Mouse (Mus musculus) liver, adult 2 months (tissue): ENCODE results near the gene Tmc7. TPM values are rescaled to one million over a fixed set of nuclear protein-coding genes. Genes with fewer than 3 reads are reported as not detected.

Experiments
- DNase-seq: peaks from one replicate; pipeline ENCODE4 v3.0.0-alpha.2; 2011; ENCODE audit warnings: low read depth, low spot score; ENCODE audit errors: extremely low read depth
- H3K27ac ChIP-seq: fragments of 200-500 bp; replicated peaks from 2 replicates; pipeline ENCODE4 v1.5.1; 2012; ENCODE audit warnings: low read depth, mild to moderate bottlenecking, control low read depth, inconsistent platforms, low read length; ENCODE audit not compliant: insufficient read depth
- H3K27me3 ChIP-seq: fragments of 200-500 bp; 2 replicates; pipeline ENCODE4 v1.6.1; 2012; ENCODE audit warnings: mild to moderate bottlenecking, moderate library complexity, low read length, inconsistent platforms; ENCODE audit not compliant: control insufficient read depth, insufficient read depth
- H3K36me3 ChIP-seq: fragments of 200-500 bp; 2 replicates; pipeline ENCODE4 v1.6.1; 2012; ENCODE audit warnings: low read length, inconsistent platforms; ENCODE audit not compliant: control insufficient read depth, insufficient read depth
- H3K4me1 ChIP-seq: fragments of 200-500 bp; 2 replicates; pipeline ENCODE4 v1.6.1; 2011; ENCODE audit warnings: low read length; ENCODE audit not compliant: control insufficient read depth, insufficient read depth
- H3K4me3 ChIP-seq: fragments of 200-500 bp; 2 replicates; pipeline ENCODE4 v1.5.1; 2011; ENCODE audit warnings: low read depth, mild to moderate bottlenecking, control low read depth, low read length, moderate library complexity; ENCODE audit not compliant: insufficient read depth
- H3K79me2 ChIP-seq: fragments of 200-500 bp; 2 replicates; pipeline ENCODE4 v1.6.1; 2012; ENCODE audit warnings: inconsistent platforms, mild to moderate bottlenecking, low read length, moderate library complexity; ENCODE audit not compliant: control insufficient read depth, insufficient read depth
- H3K9ac ChIP-seq: fragments of 200-500 bp; 2 replicates; pipeline ENCODE4 v1.6.1; 2012; ENCODE audit warnings: low read depth, mild to moderate bottlenecking, control low read depth, inconsistent platforms, low read length
- CTCF ChIP-seq: fragments of 200-500 bp; IDR thresholded peaks from 2 replicates; pipeline ENCODE4 v1.5.1; 2011; ENCODE audit warnings: low read depth, low read length, control low read depth
- POLR2A ChIP-seq: fragments of 200-500 bp; IDR thresholded peaks from 2 replicates; pipeline ENCODE4 v1.6.1; 2011; ENCODE audit warnings: low read length, control low read depth; ENCODE audit not compliant: insufficient read depth; ENCODE audit errors: extremely low read depth
- WGBS: fragments of 180-500 bp; shearing (Covaris S2); methylation state at CpG from one replicate; pipeline ENCODE4 v1.1.7; 2018; 5-methylcytosine and 5-hydroxymethylcytosine counted together
- polyA plus RNA-seq: library from polyadenylated mRNA; depleted of rRNA; stranded (reverse); fragments of >200 nt; gene quantifications from 2 replicates; pipeline ENCODE4 v1.2.3, GENCODE M21; 2012
- total RNA-seq: library from RNA; depleted of rRNA; stranded (reverse); fragments of >200 nt; gene quantifications from 2 replicates; pipeline ENCODE4 v1.2.3, GENCODE M21; 2014

Tmc7 gene
- total and polyA plus RNA-seq, 2 experiments = 0.33 to 1.9 TPM

DNA sequence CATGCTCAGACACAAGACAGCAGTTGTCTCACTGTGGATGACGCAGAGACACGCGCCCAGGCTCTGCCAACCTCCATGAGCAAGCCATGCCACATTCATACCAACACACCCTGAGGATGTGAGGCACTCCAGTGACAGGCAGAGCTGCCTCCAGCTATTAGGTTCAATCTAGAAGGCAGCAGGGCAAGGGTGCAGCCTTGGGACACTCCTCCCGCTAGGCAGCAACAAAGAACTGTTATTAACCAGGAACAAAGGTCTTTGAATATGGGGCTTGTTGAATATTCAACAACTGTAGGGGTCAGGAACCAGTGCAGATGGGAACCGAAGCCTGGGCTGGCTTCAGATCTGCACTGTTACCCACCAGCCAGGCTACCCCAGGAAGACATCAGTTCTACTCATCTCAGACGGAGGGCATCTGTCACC is 15.4 kb downstream of the Tmc7 start:
- Histone ChIP-seq H3K27ac (no peak overlapping the region), H3K9ac (no peak overlapping the region), H3K79me2 (no peaks in the 10 kb centered on the region; the same call in 1 of the 2 replicates), H3K36me3 (peaks cover 3% of the 10 kb centered on the region; the same call in 1 of the 2 replicates), H3K4me1 (peaks cover 3% of the 10 kb centered on the region; the same call in 1 of the 2 replicates), H3K4me3 (no peak overlapping the region), H3K27me3 (no peaks in the 10 kb centered on the region)
- no peak for TF ChIP-seq POLR2A
- TF ChIP-seq CTCF = no peak
- WGBS = 92% methylated on average over 6 of the region's 6 CpGs
- no peak for DNase-seq

DNA sequence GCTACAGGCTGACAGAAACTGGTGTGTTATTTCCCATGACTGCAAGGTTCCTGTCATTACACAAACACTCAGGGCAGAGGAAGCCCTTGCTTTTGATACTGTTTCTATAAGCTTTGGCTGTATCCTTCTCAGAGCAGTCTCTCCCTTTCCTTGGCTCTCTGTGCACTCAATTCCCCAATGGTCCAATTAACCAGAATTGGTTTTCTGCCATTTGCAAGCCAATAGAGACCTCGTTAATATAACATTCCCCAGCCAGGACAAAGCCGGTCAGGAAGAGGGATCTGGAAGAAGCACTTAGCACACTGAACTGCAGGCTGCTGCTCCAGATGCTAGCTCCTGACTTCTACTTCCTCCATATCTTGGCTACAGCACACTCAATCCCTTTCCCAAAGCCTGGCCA is 30.2 kb downstream of the Tmc7 start:
- Histone ChIP-seq H3K9ac (no peak overlapping the region), H3K36me3 (peaks cover 12% of the 10 kb centered on the region), H3K4me1 (peaks cover 7% of the 10 kb centered on the region), H3K4me3 (no peak overlapping the region), H3K27ac (no peak overlapping the region), H3K79me2 (no peaks in the 10 kb centered on the region), H3K27me3 (no peaks in the 10 kb centered on the region)
- no peak for DNase-seq
- WGBS = 79% methylated on average over 2 of the region's 2 CpGs
- TF ChIP-seq POLR2A (no peak), CTCF (no peak)

DNA sequence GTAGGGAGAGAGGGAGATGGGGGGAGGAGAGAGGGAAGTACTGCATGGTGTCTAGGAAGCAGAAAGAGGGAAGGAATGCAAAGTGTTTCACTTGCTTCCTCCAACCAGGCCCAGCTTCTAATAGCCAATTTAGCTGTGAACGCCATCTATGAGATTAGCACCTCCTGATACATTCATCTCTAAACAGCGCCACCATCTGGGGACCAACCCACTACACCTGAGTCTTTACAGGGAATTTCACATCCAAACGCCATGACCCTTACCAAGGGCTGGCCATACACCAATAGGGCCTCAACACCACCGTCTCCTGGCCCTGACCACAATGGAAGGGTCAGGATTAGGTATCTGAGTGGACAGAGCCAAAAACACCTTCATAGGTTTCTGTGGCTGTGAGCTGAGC is 30.7 kb downstream of the Tmc7 start:
- Histone ChIP-seq H3K27ac (no peak overlapping the region), H3K4me3 (no peak overlapping the region), H3K9ac (no peak overlapping the region), H3K27me3 (no peaks in the 10 kb centered on the region), H3K36me3 (peaks cover 12% of the 10 kb centered on the region), H3K79me2 (no peaks in the 10 kb centered on the region), H3K4me1 (peaks cover 7% of the 10 kb centered on the region)
- WGBS = 82% methylated on average over 4 of the region's 4 CpGs
- TF ChIP-seq POLR2A (no peak), CTCF (no peak)
- DNase-seq = no peak

DNA sequence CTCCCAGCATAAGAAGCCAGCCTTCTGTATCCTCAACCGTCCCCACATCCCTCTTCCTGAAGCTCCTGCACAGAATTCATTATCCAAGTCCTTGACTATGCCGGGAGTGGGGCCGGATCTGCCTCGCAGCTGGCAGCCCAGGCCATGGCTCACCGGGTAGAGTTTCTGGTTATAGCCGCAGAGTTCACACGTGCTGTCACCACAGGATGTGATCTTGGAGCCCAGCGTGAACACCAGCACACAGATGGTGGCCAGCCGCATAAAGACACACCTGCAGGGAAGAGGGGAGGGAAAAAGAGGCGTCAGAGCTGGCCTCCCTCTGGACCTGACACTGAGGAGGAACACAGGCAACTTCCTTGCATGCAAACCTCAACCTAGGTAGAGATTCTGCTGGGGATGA is 37.1 kb downstream of the Tmc7 start:
- TF ChIP-seq CTCF = no peak
- TF ChIP-seq POLR2A = no peak

DNA sequence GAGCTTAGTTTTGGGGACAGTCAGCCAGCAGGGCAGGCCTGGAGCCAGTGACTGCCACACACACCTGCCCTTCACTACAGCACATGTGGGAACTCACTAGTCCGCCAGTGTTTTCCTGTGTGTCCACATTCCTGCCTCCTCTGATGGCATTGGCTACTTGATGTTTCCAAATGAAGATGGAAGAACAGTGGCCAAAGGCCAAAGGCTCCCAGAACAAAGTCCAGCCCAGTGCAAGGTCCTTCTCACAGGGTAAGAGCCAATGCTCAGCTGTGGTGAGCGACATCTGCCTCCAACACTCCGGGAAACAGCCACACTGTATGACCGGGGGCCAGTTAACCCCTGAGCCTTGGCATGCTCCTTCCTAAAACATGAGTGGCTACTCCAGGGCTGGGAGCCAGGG is 40.4 kb downstream of the Tmc7 start:
- Histone ChIP-seq H3K79me2 (no peaks in the 10 kb centered on the region), H3K9ac (no peak overlapping the region), H3K4me1 (peaks cover 2% of the 10 kb centered on the region; the same call in 1 of the 2 replicates), H3K27ac (peak overlapping the region; percentile 82), H3K27me3 (no peaks in the 10 kb centered on the region), H3K4me3 (no peak overlapping the region), H3K36me3 (peaks cover 1% of the 10 kb centered on the region; the same call in 1 of the 2 replicates)
- 29% methylated on average over 4 of the region's 4 CpGs for WGBS
- TF ChIP-seq CTCF = peak; percentile 19; the same call in 1 of the 2 replicates
- TF ChIP-seq POLR2A = no peak
- peak; percentile 97 for DNase-seq

More for the DNA sequence above, 37.1 kb downstream of the Tmc7 start:
- no peak overlapping the region for H3K27ac ChIP-seq
- 86% methylated on average over 10 of the region's 10 CpGs for WGBS
- no peak overlapping the region for H3K4me3 ChIP-seq
- peaks cover 12% of the 10 kb centered on the region for H3K36me3 ChIP-seq
- H3K79me2 ChIP-seq = no peaks in the 10 kb centered on the region
- no peak for DNase-seq
- no peak overlapping the region for H3K9ac ChIP-seq
- no peaks in the 10 kb centered on the region for H3K27me3 ChIP-seq
- peaks cover 2% of the 10 kb centered on the region; the same call in 1 of the 2 replicates for H3K4me1 ChIP-seq

DNA sequence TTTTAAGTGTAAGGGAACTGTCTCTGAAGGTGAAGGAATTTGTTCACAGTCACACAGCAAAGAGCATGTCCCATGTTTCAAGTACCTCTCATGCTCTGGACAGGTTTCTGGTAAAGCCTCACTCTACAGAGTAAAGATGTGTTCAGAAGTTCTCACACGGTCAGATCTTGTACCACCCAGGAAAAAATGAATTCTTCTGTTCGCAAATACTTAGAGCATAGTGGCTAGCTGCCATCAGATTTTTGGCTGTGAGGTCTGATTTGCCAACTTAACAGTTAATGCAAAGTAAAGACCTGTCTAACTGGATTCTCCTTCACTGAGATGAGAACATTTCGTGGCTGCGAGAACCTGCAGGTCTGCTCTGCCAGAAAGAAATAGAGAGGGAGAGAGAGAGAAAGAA is 49.5 kb downstream of the Tmc7 start:
- no peak for DNase-seq
- 0 out of 2 replicates have a peak, but pooled peaks cover 1% of the 10 kb centered on the region for H3K4me1 ChIP-seq
- no peaks in the 10 kb centered on the region; the same call in 1 of the 2 replicates for H3K79me2 ChIP-seq
- H3K9ac ChIP-seq = no peak overlapping the region
- no peak overlapping the region for H3K27ac ChIP-seq
- 77% methylated on average over 4 of the region's 4 CpGs for WGBS
- TF ChIP-seq POLR2A (no peak), CTCF (no peak)
- no peak overlapping the region for H3K4me3 ChIP-seq
- no peaks in the 10 kb centered on the region for H3K27me3 ChIP-seq
- no peaks in the 10 kb centered on the region for H3K36me3 ChIP-seq
